Mouse (Mus musculus): ENCODE measurements around the gene Adar. TPM values are rescaled to one million over a fixed set of nuclear protein-coding genes. Genes with fewer than 3 reads are reported as not detected.

The Adar gene
- polyA plus RNA-seq, 1 experiment = 24.1 TPM

DNA sequence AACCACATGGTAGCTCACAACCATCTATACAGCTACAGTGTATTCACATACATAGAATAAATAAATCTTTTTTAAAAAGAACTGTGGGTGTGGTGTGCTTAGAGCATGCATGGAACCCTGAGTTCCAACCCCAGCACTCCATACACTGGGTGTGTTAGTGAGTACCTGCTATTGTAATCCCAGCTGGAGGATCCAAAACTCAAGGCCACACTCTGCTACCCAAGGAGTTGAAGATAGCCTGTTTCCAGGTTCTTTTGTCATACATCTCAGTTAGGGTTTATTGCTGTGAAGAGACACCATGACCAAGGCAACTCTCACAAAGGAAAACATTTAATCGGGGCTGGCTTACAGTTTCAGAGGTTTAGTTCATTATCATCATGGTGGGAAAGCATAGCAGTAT lies 15.9 kb upstream of the Adar start:
- H3K4me1 ChIP-seq (ENCODE audit: control insufficient read depth, insufficient read depth, low read length) = no peaks in the 10 kb centered on the region
- H3K27ac ChIP-seq (ENCODE audit: insufficient read depth, low read length) = no peak overlapping the region
- TF ChIP-seq POLR2A (IDR thresholded peaks at IDR 0.05; ENCODE audit: low read depth, low read length) (no peak), CTCF (IDR thresholded peaks at IDR 0.05; ENCODE audit: borderline replicate concordance, insufficient read depth, low read length) (no peak)
- no peak overlapping the region for H3K4me3 ChIP-seq (ENCODE audit: insufficient read depth, low read length)

DNA sequence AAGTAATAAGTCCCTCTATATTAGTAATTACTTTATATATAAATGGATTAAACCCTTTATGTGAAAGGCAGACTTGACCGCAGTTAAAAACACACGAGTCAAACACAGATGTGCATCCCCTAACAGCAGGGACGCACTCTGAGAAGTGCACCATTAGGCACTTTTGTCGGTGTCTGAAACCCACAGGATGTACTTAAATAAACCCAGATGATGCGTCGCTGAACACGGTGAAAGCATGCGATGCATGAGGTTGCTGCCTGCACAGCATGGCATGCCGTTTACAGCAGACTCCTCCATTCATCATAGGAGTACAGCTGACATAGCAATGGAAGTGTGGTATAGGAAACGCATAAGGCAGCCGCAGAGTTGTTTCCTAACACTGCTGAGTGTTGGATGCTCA lies 14.4 kb upstream of the Adar start:
- Histone ChIP-seq H3K4me3 (ENCODE audit: insufficient read depth, low read length) (no peak overlapping the region), H3K27ac (ENCODE audit: insufficient read depth, low read length) (no peak overlapping the region), H3K4me1 (ENCODE audit: control insufficient read depth, insufficient read depth, low read length) (no peaks in the 10 kb centered on the region)
- TF ChIP-seq POLR2A (IDR thresholded peaks at IDR 0.05; ENCODE audit: low read depth, low read length) (no peak), CTCF (IDR thresholded peaks at IDR 0.05; ENCODE audit: borderline replicate concordance, insufficient read depth, low read length) (no peak)

DNA sequence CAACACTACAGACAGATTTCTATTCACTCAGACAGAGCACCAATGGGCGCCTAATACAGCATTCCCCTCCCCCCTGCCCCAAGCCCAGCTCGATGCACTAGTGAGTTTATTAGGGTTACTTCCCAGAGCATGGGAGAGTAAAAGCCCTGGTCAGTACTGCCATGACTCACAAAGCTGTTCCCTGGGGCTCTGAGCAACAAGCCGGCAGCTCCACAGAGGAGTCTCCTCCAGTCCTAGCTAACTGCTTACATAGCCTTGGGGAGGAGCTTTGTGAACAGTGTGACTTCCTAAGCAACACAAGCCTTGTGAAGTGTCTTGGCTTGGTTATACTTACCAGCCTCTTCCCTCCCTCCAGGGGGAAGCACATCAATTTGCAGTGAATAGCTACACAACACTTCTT lies 11.2 kb upstream of the Adar start:
- Histone ChIP-seq H3K27ac (ENCODE audit: insufficient read depth, low read length) (no peak overlapping the region), H3K4me3 (ENCODE audit: insufficient read depth, low read length) (no peak overlapping the region), H3K4me1 (ENCODE audit: control insufficient read depth, insufficient read depth, low read length) (no peaks in the 10 kb centered on the region)
- TF ChIP-seq POLR2A (IDR thresholded peaks at IDR 0.05; ENCODE audit: low read depth, low read length) (no peak), CTCF (IDR thresholded peaks at IDR 0.05; ENCODE audit: borderline replicate concordance, insufficient read depth, low read length) (no peak)

DNA sequence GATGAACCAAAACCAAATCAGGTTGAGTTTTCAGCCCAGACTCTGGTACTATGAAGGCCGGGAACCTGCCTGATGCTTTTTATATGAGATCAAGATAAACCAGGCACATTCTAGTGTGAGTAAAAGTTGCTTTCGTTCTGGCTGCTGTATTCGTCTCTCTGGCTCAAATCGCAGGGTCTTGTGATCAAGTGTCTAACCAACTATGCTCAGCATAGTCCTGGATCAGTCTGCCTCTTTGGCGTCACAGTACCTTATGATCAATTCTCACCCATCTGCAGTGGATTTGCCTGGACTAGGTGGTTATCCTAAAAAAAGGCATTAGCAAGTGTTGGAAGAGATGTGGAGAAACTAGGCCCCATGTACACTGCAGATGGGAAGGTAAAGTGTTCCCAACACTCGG lies 10.8 kb upstream of the Adar start:
- Histone ChIP-seq H3K27ac (ENCODE audit: insufficient read depth, low read length) (no peak overlapping the region), H3K4me3 (ENCODE audit: insufficient read depth, low read length) (no peak overlapping the region), H3K4me1 (ENCODE audit: control insufficient read depth, insufficient read depth, low read length) (no peaks in the 10 kb centered on the region)
- TF ChIP-seq CTCF (IDR thresholded peaks at IDR 0.05; ENCODE audit: borderline replicate concordance, insufficient read depth, low read length) = no peak
- no peak for TF ChIP-seq POLR2A (IDR thresholded peaks at IDR 0.05; ENCODE audit: low read depth, low read length)

DNA sequence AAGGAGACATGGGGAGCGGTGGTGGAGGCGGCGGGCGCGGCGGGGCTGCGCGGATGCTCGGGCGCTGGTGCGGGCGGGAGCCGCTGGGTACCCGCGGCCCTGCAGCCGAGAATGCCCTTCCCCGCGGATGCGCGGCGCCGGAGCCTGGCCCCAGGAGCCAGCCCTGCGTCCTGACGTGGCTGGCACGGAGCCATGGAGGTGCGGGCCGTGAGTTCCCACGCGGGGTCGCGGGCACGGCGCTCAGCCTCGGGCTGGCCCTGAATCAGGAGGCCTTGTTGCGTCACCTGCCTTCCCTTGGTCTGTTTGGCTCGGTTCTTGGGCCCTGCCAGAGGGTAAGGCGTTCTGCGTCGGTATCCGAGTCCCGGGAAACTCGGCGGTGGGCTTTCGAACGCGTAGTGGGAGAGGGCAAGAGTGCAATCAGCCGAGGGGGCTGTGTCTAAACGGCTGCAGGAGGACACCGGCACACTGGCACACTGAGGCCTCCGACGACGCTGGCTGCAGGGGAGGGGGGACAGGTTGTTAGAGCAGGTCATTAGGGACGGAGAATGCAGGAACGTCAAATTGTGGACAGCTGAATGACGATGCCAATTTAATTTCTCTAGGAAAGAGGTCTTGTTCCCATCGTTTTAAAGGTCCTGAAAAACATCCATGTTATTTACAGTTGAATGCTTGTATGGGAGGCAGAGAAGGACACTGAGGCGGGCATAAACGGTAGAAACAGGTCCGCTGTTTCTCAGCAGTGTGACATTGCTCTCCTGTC lies 565 bp downstream of the Adar start:
- no peak overlapping the region for H3K27ac ChIP-seq (ENCODE audit: insufficient read depth, low read length)
- peaks cover 3% of the 10 kb centered on the region; the same call in 1 of the 2 replicates for H3K4me1 ChIP-seq (ENCODE audit: control insufficient read depth, insufficient read depth, low read length)
- H3K4me3 ChIP-seq (ENCODE audit: insufficient read depth, low read length) = peak overlapping the region; percentile 63

DNA sequence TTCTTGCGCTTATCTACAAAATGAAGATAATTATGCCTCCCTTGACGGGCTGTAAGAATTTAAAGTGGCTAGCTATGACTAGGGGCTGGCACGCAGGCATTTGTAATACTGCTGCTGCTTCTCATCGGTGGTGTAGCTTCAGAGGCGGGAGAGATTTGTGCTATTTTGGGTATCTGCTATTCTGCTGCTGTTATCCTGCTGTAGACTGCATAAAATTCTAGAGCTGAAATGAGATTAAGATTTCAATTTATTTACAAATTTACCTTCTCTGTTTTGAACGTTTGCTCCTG lies 1.1 kb downstream of the Adar start:
- peaks cover 3% of the 10 kb centered on the region; the same call in 1 of the 2 replicates for H3K4me1 ChIP-seq (ENCODE audit: control insufficient read depth, insufficient read depth, low read length)
- no peak overlapping the region for H3K27ac ChIP-seq (ENCODE audit: insufficient read depth, low read length)
- TF ChIP-seq CTCF (IDR thresholded peaks at IDR 0.05; ENCODE audit: borderline replicate concordance, insufficient read depth, low read length) (no peak), POLR2A (IDR thresholded peaks at IDR 0.05; ENCODE audit: low read depth, low read length) (no peak)
- peak overlapping the region; percentile 63 for H3K4me3 ChIP-seq (ENCODE audit: insufficient read depth, low read length)

More for the DNA sequence above, 565 bp downstream of the Adar start:
- TF ChIP-seq POLR2A (IDR thresholded peaks at IDR 0.05; ENCODE audit: low read depth, low read length) (no peak), CTCF (IDR thresholded peaks at IDR 0.05; ENCODE audit: borderline replicate concordance, insufficient read depth, low read length) (no peak)

DNA sequence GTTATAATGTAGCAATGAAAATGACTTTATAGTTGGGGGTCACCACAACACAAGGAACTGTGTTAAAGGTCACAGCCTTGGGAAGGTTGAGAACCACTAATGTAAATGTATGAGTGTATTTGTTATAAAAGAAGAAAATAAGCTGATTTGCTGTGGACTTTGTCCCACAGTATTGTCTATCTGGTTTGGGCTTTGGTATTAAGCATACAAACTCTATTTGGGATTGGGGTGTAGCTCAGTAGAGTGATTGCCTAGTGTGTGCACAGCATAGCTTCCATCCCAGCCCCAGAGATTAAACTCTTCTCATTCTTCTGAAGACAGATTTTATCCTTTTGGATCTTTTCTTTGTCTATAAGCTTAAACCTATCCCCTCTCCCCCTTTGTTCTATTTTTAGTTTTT lies 7.2 kb downstream of the Adar start:
- Histone ChIP-seq H3K4me3 (ENCODE audit: insufficient read depth, low read length) (no peak overlapping the region), H3K4me1 (ENCODE audit: control insufficient read depth, insufficient read depth, low read length) (peaks cover 2% of the 10 kb centered on the region; the same call in 1 of the 2 replicates), H3K27ac (ENCODE audit: insufficient read depth, low read length) (no peak overlapping the region)
- TF ChIP-seq POLR2A (IDR thresholded peaks at IDR 0.05; ENCODE audit: low read depth, low read length) = no peak
- TF ChIP-seq CTCF (IDR thresholded peaks at IDR 0.05; ENCODE audit: borderline replicate concordance, insufficient read depth, low read length) = no peak

DNA sequence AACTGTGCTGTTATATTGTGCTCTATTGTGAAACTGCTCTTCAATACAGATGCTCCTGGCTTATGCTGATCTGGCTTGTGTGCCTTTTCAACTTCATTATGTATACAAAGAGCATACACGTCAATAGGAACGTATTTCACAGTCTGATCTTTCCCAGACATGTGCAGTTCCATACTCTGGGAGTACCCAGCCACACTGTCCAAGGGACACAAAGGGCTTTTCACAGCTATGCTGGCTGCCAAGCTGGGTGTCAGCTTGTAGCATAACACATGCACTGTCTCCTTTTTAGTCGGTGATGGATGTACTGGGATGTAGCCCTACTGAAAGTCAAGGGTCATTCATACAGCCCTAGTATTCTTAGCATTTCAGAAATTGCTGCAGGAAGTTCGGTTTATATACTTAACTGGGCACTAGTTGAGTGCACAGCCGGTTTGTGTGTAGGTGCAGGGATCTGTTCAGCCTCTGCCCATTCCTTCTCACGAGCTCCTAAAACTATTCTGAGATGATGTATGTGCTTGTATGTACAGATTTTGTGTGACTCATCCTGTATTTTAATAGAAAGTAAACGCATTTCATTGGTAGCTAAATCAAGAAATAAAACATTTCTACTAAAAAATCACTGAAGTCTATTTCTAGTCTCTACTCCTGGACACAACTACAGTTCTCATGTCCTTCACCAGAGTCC lies 8.7 kb downstream of the Adar start:
- Histone ChIP-seq H3K4me1 (ENCODE audit: control insufficient read depth, insufficient read depth, low read length) (peaks cover 2% of the 10 kb centered on the region; the same call in 1 of the 2 replicates), H3K27ac (ENCODE audit: insufficient read depth, low read length) (no peak overlapping the region), H3K4me3 (ENCODE audit: insufficient read depth, low read length) (no peak overlapping the region)
- no peak for TF ChIP-seq POLR2A (IDR thresholded peaks at IDR 0.05; ENCODE audit: low read depth, low read length)
- no peak for TF ChIP-seq CTCF (IDR thresholded peaks at IDR 0.05; ENCODE audit: borderline replicate concordance, insufficient read depth, low read length)

DNA sequence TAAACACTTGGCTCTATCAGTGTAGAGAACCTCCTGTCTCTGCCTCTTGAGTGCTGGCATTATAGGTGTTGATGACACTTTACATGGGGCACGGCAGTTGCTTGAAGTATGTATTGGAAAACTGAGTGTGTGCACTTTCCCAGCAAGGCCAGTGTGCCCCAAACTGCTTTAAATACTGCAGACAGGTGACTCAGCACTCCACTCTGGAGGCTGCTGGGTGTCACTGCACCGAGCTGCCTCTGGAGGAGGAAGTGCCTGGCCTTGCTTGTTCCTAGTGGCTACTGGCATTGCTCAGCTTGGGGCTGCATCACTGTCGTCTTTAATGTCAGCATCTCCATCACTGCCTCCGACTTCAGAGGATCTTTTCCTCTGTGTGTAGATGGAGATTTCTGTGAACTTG lies 12.2 kb downstream of the Adar start:
- H3K4me3 ChIP-seq (ENCODE audit: insufficient read depth, low read length) = no peak overlapping the region
- H3K4me1 ChIP-seq (ENCODE audit: control insufficient read depth, insufficient read depth, low read length) = peaks cover 3% of the 10 kb centered on the region; the same call in 1 of the 2 replicates
- H3K27ac ChIP-seq (ENCODE audit: insufficient read depth, low read length) = no peak overlapping the region
- TF ChIP-seq CTCF (IDR thresholded peaks at IDR 0.05; ENCODE audit: borderline replicate concordance, insufficient read depth, low read length) = peak; percentile 64
- TF ChIP-seq POLR2A (IDR thresholded peaks at IDR 0.05; ENCODE audit: low read depth, low read length) = no peak

DNA sequence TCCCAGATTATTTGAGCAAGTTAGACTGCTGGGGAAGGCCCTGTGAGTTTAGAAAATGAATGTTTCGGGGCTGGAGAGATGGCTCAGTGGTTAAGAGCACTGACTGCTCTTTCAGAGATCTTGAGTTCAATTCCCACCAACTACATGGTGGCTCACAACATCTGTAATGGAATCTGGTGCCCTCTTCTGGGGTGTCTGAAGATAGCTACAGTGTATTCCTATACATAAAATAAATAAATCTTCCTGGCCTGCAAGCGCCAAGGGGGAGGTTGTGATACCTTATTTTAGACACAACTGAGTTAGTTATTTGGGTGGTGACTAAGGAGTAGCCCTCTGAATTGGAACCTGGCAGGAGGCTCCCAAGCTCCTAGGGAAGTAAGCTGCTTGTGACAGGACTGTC lies 14.0 kb downstream of the Adar start:
- Histone ChIP-seq H3K4me3 (ENCODE audit: insufficient read depth, low read length) (no peak overlapping the region), H3K27ac (ENCODE audit: insufficient read depth, low read length) (no peak overlapping the region), H3K4me1 (ENCODE audit: control insufficient read depth, insufficient read depth, low read length) (peaks cover 3% of the 10 kb centered on the region; the same call in 1 of the 2 replicates)
- TF ChIP-seq CTCF (IDR thresholded peaks at IDR 0.05; ENCODE audit: borderline replicate concordance, insufficient read depth, low read length) = no peak
- no peak for TF ChIP-seq POLR2A (IDR thresholded peaks at IDR 0.05; ENCODE audit: low read depth, low read length)

Data from embryonic fibroblast, embryonic 13.5 days (primary cell).